Mouse (Mus musculus): ENCODE measurements around the gene Psmd14. TPM values are rescaled to one million over a fixed set of nuclear protein-coding genes. Genes with fewer than 3 reads are reported as not detected.
A peak's percentile ranks its signal among the peaks of the same experiment; 100 is the strongest.

The Psmd14 gene
- total and polyA plus RNA-seq, 3 experiments, result 19.2 to 47.7 (median 47.1) TPM

DNA sequence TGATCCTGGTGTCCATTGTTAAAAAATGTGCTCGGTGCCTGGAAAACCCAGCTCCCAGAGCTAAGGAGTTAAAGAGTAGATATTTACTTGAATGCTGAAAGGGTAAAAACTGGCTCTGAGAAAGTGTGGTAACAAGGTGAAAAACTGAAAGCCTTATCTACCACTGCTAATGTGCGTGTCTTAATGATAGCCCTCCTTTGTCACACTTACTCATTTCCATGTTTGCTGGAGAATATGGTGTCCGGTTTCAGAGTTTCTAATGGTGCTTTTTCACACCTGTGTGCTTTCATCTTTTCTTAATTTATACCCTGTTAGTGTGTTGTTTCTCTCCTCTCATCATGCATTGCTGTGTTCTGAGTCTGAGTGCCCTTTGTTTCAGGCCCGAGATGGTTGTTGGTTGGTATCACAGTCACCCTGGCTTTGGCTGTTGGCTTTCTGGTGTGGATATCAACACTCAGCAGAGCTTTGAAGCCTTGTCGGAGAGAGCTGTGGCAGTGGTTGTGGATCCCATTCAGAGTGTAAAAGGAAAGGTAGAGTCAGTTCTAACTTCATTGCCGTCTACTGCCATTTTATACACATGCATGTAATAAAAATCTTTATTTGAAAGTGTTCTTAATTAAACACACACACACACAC lies 53.1 kb downstream of the Psmd14 start:
- Histone ChIP-seq H3K27ac (no peak overlapping the region), H3K4me3 (no peak overlapping the region), H3K27me3 (ENCODE audit: control insufficient read depth, insufficient read depth, low read length) (no peaks in the 10 kb centered on the region), H3K79me2 (replicated peaks; ENCODE audit: control insufficient read depth, insufficient read depth, low read length) (no peaks in the 10 kb centered on the region), H3K9ac (ENCODE audit: low read depth, low read length) (no peak overlapping the region), H3K36me3 (ENCODE audit: control insufficient read depth, insufficient read depth, low read length) (no peaks in the 10 kb centered on the region; the same call in 1 of the 2 replicates), H3K4me1 (ENCODE audit: control insufficient read depth, insufficient read depth, low read length) (no peaks in the 10 kb centered on the region)
- WGBS, result 83% methylated on average over 6 of the region's 6 CpGs
- intact Hi-C loops (cut with DNase I), result no loop called here
- no peak for DNase-seq
- no peak for TF ChIP-seq CTCF (IDR thresholded peaks at IDR 0.05)
- TF ChIP-seq POLR2A (IDR thresholded peaks at IDR 0.05; ENCODE audit: insufficient read depth, low read depth, low read length), result no peak
- no peak for TF ChIP-seq EP300 (IDR thresholded peaks at IDR 0.05; ENCODE audit: insufficient read depth, low read depth, low read length)

DNA sequence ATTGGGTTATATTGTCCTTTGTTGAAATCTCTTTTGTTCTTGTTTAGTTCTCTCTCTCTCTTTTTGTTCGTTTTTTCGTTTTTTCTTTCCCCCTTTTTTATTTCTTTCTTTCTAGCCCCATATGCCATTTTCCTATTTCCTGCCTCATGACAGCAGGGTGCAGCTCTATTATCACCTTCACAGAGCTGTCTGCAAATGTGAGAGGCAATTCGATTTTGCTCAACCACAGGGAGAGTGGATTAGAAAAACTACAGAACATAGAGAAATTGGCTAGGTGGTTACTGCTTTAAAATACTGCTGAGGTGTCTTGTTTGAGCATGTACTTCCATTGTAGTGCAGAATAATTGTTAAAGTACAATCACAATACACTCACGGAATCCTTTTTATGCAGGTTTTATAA lies 54.0 kb downstream of the Psmd14 start:
- H3K9ac ChIP-seq (ENCODE audit: low read depth, low read length), result no peak overlapping the region
- TF ChIP-seq CTCF (IDR thresholded peaks at IDR 0.05), result no peak
- no peak for TF ChIP-seq EP300 (IDR thresholded peaks at IDR 0.05; ENCODE audit: insufficient read depth, low read depth, low read length)
- no peak for TF ChIP-seq POLR2A (IDR thresholded peaks at IDR 0.05; ENCODE audit: insufficient read depth, low read depth, low read length)
- H3K4me3 ChIP-seq, result no peak overlapping the region
- DNase-seq, result no peak
- intact Hi-C loops (cut with DNase I), result no loop called here
- H3K27ac ChIP-seq, result no peak overlapping the region
- no peaks in the 10 kb centered on the region for H3K4me1 ChIP-seq (ENCODE audit: control insufficient read depth, insufficient read depth, low read length)
- H3K27me3 ChIP-seq (ENCODE audit: control insufficient read depth, insufficient read depth, low read length), result no peaks in the 10 kb centered on the region
- no peaks in the 10 kb centered on the region; the same call in 1 of the 2 replicates for H3K36me3 ChIP-seq (ENCODE audit: control insufficient read depth, insufficient read depth, low read length)
- WGBS, result 66% methylated on average over 4 of the region's 4 CpGs
- H3K79me2 ChIP-seq (replicated peaks; ENCODE audit: control insufficient read depth, insufficient read depth, low read length), result no peaks in the 10 kb centered on the region

GRCm38 (mm10) chr2:61780794-61781193 lies 69.3 kb downstream of the Psmd14 start:
- Histone ChIP-seq H3K4me3 (no peak overlapping the region), H3K4me1 (ENCODE audit: control insufficient read depth, insufficient read depth, low read length) (no peaks in the 10 kb centered on the region), H3K9ac (ENCODE audit: low read depth, low read length) (no peak overlapping the region), H3K27ac (no peak overlapping the region), H3K36me3 (ENCODE audit: control insufficient read depth, insufficient read depth, low read length) (no peaks in the 10 kb centered on the region; the same call in 1 of the 2 replicates), H3K27me3 (ENCODE audit: control insufficient read depth, insufficient read depth, low read length) (no peaks in the 10 kb centered on the region), H3K79me2 (replicated peaks; ENCODE audit: control insufficient read depth, insufficient read depth, low read length) (no peaks in the 10 kb centered on the region)
- intact Hi-C loops (cut with DNase I), result no loop called here
- no peak for TF ChIP-seq EP300 (IDR thresholded peaks at IDR 0.05; ENCODE audit: insufficient read depth, low read depth, low read length)
- no peak for TF ChIP-seq POLR2A (IDR thresholded peaks at IDR 0.05; ENCODE audit: insufficient read depth, low read depth, low read length)
- TF ChIP-seq CTCF (IDR thresholded peaks at IDR 0.05), result no peak
- DNase-seq, result no peak

DNA sequence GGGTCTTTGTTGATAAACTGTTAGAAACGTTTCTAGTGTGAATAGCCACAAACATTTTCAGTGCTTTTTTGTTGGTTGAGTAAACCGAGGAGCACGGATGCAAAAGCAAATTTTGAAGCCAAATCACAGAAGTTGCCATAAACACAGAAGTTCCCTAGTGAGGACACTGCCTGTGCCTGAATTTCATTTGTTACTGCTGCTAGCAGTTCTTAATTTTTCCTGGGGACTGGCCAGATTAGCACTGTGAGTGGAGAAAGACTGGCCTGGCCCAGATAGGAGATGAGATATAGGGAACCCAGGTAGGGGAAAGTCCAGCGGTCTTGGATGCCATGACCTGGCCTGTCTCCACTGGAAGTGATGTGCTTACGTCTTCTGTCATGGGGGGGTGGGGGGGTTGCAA lies 83.5 kb downstream of the Psmd14 start:
- H3K9ac ChIP-seq (ENCODE audit: low read depth, low read length), result no peak overlapping the region
- no peaks in the 10 kb centered on the region for H3K79me2 ChIP-seq (replicated peaks; ENCODE audit: control insufficient read depth, insufficient read depth, low read length)
- TF ChIP-seq EP300 (IDR thresholded peaks at IDR 0.05; ENCODE audit: insufficient read depth, low read depth, low read length), result no peak
- no peak for TF ChIP-seq POLR2A (IDR thresholded peaks at IDR 0.05; ENCODE audit: insufficient read depth, low read depth, low read length)
- no peak for TF ChIP-seq CTCF (IDR thresholded peaks at IDR 0.05)
- no peaks in the 10 kb centered on the region for H3K36me3 ChIP-seq (ENCODE audit: control insufficient read depth, insufficient read depth, low read length)
- H3K27ac ChIP-seq, result no peak overlapping the region
- no peaks in the 10 kb centered on the region for H3K27me3 ChIP-seq (ENCODE audit: control insufficient read depth, insufficient read depth, low read length)
- no peaks in the 10 kb centered on the region for H3K4me1 ChIP-seq (ENCODE audit: control insufficient read depth, insufficient read depth, low read length)
- 84% methylated on average over 5 of the region's 5 CpGs for WGBS
- intact Hi-C loops (cut with DNase I), result no loop called here
- no peak overlapping the region for H3K4me3 ChIP-seq
- DNase-seq, result no peak

- no peak overlapping the region for H3K27ac ChIP-seq
- intact Hi-C loops (cut with DNase I), result no loop called here
- WGBS, result 100% methylated on average over 1 of the region's 1 CpGs
- no peak overlapping the region for H3K4me3 ChIP-seq
- DNase-seq, result no peak
- H3K36me3 ChIP-seq (ENCODE audit: control insufficient read depth, insufficient read depth, low read length), result no peaks in the 10 kb centered on the region
- H3K27me3 ChIP-seq (ENCODE audit: control insufficient read depth, insufficient read depth, low read length), result peaks cover 3% of the 10 kb centered on the region; the same call in 1 of the 2 replicates
- no peak overlapping the region for H3K9ac ChIP-seq (ENCODE audit: low read depth, low read length)
- no peak for TF ChIP-seq POLR2A (IDR thresholded peaks at IDR 0.05; ENCODE audit: insufficient read depth, low read depth, low read length)
- TF ChIP-seq EP300 (IDR thresholded peaks at IDR 0.05; ENCODE audit: insufficient read depth, low read depth, low read length), result no peak
- no peak for TF ChIP-seq CTCF (IDR thresholded peaks at IDR 0.05)
- H3K4me1 ChIP-seq (ENCODE audit: control insufficient read depth, insufficient read depth, low read length), result no peaks in the 10 kb centered on the region
- no peaks in the 10 kb centered on the region for H3K79me2 ChIP-seq (replicated peaks; ENCODE audit: control insufficient read depth, insufficient read depth, low read length)
These were observed 86.6 kb downstream of the Psmd14 start for GRCm38 (mm10) chr2:61798048-61798447.

- Histone ChIP-seq H3K4me1 (ENCODE audit: control insufficient read depth, insufficient read depth, low read length) (no peaks in the 10 kb centered on the region), H3K79me2 (replicated peaks; ENCODE audit: control insufficient read depth, insufficient read depth, low read length) (no peaks in the 10 kb centered on the region), H3K36me3 (ENCODE audit: control insufficient read depth, insufficient read depth, low read length) (no peaks in the 10 kb centered on the region), H3K9ac (ENCODE audit: low read depth, low read length) (no peak within 1 kb of the TSS), H3K27ac (no peak within 1 kb of the TSS), H3K27me3 (ENCODE audit: control insufficient read depth, insufficient read depth, low read length) (peaks cover 26% of the 10 kb centered on the region), H3K4me3 (no peak within 1 kb of the TSS)
- TF ChIP-seq CTCF (IDR thresholded peaks at IDR 0.05), result no peak
- TF ChIP-seq POLR2A (IDR thresholded peaks at IDR 0.05; ENCODE audit: insufficient read depth, low read depth, low read length), result no peak
- TF ChIP-seq EP300 (IDR thresholded peaks at IDR 0.05; ENCODE audit: insufficient read depth, low read depth, low read length), result no peak
- 36% methylated on average over 11 of the region's 11 CpGs for WGBS
- peak in 1 of 2 experiments; percentile 15 for DNase-seq
- intact Hi-C loops (cut with DNase I), result no loop called here
These were observed 91.3 kb downstream of the Psmd14 start, which contains the start of gene Tbr1 for GRCm38 (mm10) chr2:61802656-61803251. TSS of gene Tbr1 (plus strand) at chr2:61802930.

All from heart, adult 2 months (tissue).